Mouse (Mus musculus) CH12.LX (cell line): ENCODE data around the gene Gm40460.
A peak's percentile ranks its signal among the peaks of the same experiment; 100 is the strongest.

Source experiments
- CTCF ChIP-seq, 2 experiments: IDR thresholded peaks in 1 of 2; conservative IDR thresholded peaks in 1 of 2; 2 replicates each; pipeline ENCODE4 v1.5.1; 2011 to 2012; ENCODE audit warnings: low read depth in 2 of 2, low read length in 2 of 2, improper control_type of control experiment in 1 of 2, inconsistent platforms in 1 of 2, mild to moderate bottlenecking in 1 of 2, moderate library complexity in 1 of 2
- USF2 ChIP-seq: conservative IDR thresholded peaks from 2 replicates; pipeline ENCODE4 v1.6.1; 2011; ENCODE audit warnings: low read depth, low read length, improper control_type of control experiment

DNA sequence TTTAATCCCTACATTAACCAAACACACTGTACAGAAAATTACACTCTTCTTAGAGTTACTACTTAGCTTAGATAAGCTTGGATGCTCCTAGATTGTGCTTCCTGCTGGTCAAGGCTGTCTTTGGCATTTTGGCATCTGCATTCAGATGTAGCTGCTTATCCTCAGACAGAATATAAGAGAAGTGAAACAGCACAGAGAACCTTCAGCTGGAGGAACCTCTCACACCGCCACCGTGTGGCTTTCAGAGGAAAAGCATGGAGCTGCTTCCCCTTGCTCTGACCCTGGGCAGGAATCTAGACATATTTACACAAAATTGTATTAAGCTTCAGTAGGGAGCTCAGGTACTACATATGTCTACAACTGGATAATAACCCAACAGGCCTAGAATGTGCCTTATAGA, 14.6 kb upstream of the Gm40460 start:
- peak; percentile 22 to 76 for TF ChIP-seq CTCF (conservative IDR thresholded peaks at IDR 0.05 in 1 of 2, IDR thresholded peaks at IDR 0.05 in 1 of 2; ENCODE audit: low read depth in 2 of 2, low read length in 2 of 2)
- TF ChIP-seq USF2: no peak
